Mouse (Mus musculus): Measurements from ENCODE around the gene Foxp1. TPM values are rescaled to one million over a fixed set of nuclear protein-coding genes. Genes with fewer than 3 reads are reported as not detected.

Gene Foxp1
- total RNA-seq, 2 experiments from 2014 or later, result 12.3 to 26.5 TPM

DNA sequence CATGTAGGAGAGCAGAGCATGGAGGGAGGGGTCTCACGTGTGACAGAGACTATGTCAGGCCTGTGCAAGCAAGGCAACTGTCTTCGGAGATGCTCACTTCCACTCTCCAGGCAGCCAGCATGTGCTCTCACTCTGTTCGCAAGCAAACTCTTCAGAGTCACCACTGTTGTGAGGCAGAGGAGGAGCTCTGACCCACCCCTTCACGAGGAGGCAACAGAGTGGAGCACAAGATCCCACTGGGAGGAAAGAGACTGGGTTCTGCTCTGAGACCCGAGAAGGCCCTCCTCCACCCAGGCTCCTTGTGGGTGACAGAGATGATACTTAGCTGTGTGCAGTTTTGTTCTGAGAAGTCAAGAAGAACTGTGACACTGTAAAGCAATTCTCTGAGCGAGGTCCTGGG lies 248.3 kb downstream of the Foxp1 start:
- no peak; the same call in 1 of the 2 replicates for ATAC-seq (replicated peaks; ENCODE audit: low FRiP score, poor library complexity, severe bottlenecking)

DNA sequence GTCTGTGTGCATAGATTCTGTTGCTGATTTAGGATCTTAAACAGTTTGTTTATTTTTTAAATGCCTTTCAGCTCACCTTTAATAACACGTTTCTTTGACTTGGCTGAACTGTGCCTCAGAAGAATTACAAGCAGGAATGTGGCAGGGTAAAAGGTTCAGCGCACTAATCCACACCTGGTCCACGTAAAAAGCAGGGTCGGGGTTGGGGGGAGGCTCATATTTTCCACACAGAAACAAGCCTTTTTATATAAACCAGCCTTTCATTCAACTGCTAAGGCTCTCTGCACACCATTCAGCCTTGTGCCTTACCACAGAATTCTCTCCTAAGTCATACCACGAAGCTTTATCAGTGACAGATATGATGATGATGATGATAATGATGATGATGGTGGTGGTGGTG lies 249.3 kb downstream of the Foxp1 start:
- ATAC-seq (replicated peaks; ENCODE audit: low FRiP score, poor library complexity, severe bottlenecking), result no peak

DNA sequence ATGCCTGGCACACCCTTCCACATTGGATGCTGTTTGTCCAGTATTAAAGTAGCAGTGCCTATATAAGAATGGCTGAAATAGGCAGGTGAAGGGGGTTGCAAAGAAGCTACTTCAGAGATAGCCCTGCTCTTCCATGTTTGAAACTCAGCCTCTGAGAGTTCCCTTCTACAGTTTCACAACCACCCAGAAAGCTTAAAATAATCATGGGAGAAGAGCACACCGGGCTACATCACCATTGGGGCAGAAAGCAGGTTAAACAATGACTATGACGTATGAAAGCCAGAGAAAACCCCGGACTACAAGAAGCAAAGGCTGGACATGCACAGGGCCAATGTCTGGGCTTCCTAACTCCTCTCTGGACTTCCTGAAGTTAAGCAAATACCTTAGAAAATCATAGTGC lies 250.3 kb downstream of the Foxp1 start:
- no peak for ATAC-seq (replicated peaks; ENCODE audit: low FRiP score, poor library complexity, severe bottlenecking)

DNA sequence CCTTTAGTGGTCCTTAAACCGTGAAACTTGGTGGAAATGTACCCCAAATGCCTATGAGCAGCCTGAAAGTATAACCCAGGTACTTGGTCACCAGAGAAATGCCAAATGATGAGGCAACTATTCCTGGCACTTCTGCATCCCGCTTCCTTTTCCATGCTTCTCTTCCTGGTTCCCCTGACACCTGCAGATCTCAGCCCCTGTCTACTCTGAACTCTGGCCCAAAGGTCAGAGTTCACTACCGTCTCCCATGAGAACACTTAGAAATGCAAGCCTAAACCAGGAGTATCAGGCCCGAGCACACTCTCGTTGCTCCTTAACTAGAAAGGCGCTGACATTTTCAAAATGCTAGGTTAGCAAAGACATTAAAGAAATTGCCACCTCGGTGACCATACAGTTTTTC lies 250.8 kb downstream of the Foxp1 start:
- ATAC-seq (replicated peaks; ENCODE audit: low FRiP score, poor library complexity, severe bottlenecking), result no peak

DNA sequence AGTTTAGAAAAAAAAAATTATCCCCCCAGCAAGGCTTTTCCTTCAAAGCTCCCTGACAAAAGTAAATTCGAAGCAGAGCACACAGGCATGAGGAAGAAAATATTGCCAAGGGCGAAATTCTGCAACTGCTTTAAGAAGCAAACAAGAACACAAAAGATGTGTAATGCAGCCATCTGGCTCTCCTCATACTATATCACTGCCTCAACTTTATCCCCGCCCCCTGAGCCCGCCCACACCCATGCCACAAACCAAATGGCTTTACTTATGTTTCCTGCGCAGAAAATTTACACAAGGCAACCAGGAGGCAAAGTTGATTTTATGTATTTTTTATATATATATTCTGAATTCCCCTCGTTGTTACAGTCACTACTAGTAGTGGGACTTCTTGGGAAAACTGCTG lies 252.6 kb downstream of the Foxp1 start:
- ATAC-seq (replicated peaks; ENCODE audit: low FRiP score, poor library complexity, severe bottlenecking), result no peak

DNA sequence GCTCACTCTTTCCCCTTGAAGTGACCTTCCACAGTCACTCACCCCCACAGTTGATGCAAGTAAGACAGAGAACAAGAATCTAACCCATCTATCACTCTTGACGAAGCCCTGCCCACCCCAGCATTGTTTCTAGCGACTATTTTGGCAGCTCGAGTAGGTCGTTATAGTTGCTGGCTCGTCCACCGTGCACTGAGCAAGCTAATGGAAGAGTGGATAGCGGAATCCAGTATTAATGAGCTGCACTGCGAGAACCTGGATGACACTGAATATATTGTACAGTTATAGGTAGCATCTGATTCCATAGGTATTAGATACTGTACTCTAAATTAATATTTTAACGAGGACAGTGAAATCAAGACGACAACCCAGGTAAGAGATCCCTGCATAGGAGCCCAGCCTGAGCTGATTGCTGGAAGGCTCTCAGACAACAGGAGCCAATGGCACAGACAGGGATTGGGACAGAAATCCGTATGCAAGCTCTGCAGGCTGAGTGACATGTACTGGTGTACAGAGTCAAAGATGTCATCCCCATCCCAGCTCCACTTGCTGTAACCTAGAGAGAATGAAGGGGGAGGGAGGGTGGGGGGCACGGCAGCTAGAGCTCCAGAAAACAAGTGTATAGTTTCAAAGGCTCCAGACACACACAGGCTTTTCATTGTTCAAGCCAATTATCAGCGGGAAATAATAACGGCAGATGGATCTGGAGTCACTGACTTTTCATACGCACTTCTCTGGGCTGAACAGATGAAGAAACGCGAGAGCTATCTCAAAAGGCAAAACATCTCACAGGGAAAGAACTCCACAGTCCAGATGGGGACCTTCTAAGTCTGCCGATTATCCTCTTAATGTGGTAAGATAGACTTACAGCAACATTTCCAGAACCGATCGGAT lies 254.1 kb downstream of the Foxp1 start:
- ATAC-seq (replicated peaks; ENCODE audit: low FRiP score, poor library complexity, severe bottlenecking), result no peak

DNA sequence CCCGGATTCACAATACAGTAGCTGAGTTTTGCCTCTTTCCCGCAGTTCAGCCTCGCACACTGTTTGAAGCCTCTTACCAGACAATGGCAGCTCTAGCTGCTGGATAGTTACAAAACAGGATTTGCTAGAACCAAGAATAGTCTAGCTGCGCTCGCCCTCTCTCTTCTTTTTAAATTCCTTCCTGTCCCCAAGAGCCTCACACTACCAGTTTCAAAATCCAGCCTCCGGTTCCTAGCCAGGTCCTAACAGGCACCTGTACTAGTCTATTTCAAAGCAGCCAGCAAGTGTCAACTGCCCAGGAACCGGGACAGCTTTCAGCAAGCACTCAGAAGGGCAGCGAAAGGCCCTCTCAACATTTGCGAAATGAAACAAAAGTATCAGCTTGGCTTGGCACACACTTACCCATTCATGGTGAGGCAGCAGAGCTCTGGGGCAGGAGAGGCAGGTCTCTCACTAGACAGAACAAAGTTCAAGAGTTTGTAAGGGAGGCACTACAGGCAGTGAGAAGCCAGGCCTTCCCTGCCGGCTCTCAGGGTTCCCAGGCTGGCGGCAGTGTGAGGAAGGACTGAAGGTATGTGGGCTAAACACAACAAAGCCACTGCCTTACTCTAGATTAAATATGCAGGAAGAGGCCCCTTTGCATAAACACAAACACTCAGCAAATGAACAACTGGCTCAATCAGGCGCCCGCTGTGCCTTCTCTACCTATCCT lies 256.4 kb downstream of the Foxp1 start:
- ATAC-seq (replicated peaks; ENCODE audit: low FRiP score, poor library complexity, severe bottlenecking), result no peak

DNA sequence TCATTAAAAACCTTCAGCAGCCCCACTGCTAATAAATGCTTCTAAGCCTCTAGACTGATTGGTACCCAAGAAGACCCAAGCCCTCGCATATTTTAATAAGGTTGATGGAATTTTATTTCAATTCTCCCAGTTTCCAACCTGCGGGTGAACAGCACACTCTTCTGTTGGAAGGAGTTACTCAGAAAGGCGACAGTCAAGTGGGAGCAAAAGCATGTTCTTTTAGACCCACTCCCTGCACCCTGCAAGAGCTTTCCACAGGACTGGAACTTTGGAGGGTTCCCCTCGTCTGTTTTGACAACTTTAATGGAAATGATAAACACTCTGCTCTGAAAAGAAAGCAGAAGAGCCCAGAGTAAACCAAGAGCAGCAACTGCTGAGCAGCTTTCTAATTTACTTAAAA lies 257.3 kb downstream of the Foxp1 start:
- no peak for ATAC-seq (replicated peaks; ENCODE audit: low FRiP score, poor library complexity, severe bottlenecking)

DNA sequence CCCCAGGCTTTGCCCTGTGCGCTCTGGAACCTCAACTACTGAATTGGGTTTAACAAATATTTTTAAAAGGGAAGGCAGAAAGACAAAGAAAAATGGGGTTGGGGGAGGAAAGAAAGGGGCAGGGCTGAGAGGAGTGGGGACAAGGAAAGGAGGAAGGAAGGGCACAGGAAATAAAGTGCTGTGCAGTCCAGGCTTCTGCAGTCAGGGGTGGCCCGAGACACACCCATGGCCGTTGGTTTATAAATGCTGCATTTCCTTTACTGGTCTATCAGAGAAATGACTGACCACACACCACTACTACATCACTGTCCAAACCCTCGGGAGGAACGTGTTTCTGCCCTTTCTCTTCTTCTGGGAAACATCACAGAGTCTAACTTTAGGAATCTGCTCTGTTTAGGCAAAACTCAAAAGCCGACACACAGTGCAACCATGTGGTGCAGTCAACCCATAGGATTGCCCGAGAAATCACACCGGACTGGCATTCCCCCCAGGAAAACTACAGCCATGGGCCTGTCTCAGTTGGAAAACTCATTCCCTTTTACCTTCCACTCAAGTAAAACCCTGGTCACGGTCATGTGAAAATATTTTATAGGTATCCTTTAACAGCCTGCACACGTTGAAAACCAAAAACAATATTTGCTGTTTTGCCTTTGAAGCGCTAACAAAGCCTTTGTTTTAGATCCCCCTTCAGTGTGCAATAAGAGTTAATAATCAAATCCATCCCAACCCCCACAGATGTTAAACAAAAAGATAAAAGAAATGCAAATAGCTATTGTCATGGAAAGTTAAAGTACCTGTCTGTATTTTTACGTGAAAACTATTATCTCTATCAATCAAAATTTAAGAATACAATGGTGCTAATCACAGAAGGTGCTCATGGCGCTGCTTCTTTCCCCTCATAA lies 258.1 kb downstream of the Foxp1 start:
- no peak for ATAC-seq (replicated peaks; ENCODE audit: low FRiP score, poor library complexity, severe bottlenecking)

DNA sequence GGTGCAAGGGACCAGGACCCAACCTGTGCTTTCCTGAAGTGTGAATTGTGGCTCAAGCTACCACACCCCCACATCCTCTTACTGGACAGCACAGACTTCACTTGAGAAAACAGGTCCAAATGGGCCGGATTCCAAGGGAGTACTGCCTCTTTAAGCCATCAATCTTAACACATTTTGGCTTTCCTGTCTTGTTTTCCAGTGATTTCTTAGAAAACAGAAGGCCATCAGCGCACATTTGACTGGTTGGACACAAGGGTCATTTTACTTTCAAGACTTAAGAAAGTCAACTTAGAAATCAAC lies 258.7 kb downstream of the Foxp1 start:
- ATAC-seq (replicated peaks; ENCODE audit: low FRiP score, poor library complexity, severe bottlenecking), result no peak

DNA sequence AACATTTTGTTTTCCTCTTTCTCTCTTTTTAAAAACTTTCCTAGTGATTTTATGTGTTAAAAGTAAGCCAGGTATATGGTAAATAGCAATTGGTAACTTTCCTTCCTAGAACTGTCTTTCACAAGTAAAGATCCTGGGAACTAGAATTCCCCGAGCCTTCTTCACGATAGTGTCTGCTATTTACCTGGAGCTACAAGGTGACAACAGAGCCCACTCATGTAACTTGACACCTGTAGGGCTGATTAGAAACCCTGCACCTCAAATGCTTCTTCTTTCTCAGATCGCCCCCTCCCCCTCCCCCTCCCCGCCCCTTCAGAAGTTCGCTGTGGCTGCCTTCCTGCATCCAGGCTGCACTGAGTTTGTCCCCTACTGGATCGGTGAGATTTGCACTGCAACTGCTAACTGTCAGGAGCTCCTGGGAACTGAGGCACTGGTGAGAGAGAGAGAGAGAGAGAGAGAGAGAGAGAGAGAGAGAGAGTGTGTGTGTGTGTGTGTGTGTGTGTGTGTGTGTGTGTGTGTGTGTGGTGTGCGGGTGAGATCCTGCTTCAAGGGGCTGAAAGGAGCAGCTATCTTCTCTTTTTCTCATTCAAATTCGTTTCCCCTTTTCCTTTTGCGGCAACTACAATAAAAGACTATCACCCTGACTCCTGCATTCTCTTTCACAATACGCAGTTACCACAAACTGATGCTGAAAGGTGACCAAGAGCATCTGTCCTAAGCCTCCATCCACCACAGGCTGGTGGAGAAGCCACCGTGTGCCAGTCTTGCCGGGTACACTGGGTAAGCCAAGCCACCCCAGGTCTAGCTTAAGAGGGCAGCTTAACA lies 259.2 kb downstream of the Foxp1 start:
- no peak for ATAC-seq (replicated peaks; ENCODE audit: low FRiP score, poor library complexity, severe bottlenecking)

DNA sequence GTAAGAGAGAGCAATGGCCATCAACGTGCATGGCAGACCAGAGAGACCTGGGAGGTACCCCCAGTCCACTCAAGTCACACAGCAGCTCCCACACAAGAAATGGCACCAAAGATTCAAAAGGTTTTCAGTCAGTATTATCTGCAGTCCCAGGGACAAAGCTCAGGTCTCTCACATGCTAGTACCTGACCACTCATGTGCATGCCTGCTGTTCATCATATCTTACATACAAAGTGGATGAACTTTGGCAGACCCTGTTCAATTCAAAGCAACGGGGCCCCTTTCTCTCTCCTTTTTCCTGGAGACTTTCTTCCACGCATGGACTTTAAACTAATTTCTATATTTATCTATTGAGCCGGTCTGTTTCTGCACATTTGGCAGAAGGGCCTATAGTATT lies 260.8 kb downstream of the Foxp1 start:
- no peak for ATAC-seq (replicated peaks; ENCODE audit: low FRiP score, poor library complexity, severe bottlenecking)

DNA sequence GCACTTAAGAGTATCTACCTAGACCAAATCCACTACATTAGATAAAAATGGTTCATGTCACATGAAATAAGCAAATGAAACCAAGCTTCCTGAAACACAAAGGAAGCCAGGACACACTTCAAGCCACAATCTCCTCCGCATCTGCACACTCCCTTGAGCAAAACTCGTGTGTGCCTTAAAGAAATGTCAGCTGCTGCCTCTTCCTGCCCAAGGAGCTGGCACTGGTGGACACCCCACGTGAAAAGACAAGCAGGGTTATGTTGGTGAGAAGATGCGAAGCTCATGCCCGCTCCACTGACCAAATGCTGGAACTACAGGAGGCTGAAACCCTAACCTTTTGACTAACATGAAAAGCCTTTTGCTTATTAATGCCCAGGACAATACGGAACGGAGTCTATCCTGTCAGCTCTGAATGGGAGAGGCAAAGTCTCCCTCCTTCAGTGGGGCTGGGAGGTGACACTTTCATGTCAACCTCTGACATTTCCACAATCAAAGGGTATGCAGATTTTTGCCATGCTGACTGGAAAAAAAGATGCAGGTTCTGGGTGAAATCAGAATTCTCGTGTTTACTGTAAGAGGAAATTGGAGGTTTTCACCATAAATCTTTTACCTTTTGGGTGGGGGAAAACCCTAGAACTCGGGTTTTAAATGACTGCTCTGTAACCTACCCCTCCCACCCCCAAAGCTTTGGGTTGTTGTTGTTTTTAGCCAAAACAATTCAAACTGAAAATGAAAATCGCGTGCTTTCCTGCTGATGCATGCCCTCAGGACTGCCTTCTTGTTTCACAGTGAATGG lies 261.4 kb downstream of the Foxp1 start:
- ATAC-seq (replicated peaks; ENCODE audit: low FRiP score, poor library complexity, severe bottlenecking), result no peak

DNA sequence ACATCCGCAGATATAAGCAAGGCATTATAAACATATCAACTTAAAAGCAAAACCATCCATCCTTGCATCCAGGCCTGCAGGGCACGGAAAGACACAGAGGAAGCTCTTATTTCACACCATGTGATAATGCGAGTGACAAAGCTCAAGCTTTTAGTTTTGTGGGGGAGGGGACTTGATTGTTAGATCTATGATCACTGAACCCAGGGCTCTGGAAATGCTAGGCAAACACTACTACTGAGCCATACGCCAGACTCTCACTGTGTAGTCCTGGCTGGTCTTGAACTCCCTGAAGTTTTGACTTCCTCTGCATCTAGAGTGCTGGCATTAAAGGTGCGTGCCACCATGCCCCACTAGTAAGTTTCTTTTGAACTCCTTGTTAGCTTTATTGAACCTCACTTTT lies 264.2 kb downstream of the Foxp1 start:
- ATAC-seq (replicated peaks; ENCODE audit: low FRiP score, poor library complexity, severe bottlenecking), result no peak

DNA sequence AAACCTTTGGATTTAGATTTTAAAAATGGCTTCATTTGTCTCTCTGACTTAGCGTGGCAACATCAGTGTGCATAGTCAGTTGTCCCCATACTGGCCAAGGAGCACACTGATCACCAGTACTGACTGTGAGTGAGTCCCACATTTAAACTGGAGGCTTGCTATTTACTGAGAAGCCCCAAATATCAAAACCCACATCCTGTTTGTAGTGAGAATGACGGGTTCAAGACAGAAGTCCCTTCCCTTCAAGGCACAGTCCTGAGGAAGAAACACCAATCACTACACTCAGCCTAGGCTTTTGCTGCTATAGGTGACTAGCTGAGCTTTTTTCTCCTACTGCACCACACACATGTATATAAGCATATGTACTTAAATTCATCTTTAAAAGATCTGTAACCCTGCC lies 264.8 kb downstream of the Foxp1 start:
- ATAC-seq (replicated peaks; ENCODE audit: low FRiP score, poor library complexity, severe bottlenecking), result no peak

DNA sequence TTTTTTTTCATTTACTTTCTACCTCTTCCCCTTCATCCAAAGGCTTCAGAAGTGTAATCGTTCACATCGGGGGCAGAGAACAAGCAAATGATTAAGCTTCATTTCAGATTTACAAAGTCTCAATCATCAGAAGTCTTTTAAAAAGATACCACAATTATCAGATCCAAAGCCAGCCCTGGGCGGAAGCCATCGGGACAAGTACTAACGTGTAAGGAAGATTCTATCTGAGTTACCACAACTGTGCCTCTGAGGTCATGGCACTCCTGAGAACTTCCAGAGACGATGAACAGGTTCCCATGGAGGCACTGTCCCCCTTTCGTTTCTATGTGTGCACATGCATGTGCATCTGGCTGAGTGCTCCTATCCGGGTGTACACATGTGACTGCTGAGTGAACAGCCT lies 269.2 kb downstream of the Foxp1 start:
- no peak for ATAC-seq (replicated peaks; ENCODE audit: low FRiP score, poor library complexity, severe bottlenecking)

DNA sequence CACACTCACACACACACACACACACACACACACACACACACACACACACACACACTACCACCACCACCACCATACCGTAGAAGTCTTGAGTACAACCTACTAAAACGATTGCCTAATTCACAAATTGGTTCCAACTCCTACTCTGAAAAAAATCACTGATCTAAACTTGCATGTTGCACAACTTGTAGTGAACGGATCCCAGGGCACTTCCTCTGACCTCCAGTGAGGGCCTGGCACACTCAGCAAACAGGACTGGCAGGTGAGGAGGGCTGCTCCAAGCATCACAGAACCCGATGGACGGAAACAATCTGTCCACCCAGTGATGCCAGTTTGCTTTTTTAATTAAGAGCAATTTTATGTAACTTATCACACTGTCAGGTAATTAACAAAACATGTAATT lies 269.7 kb downstream of the Foxp1 start:
- no peak for ATAC-seq (replicated peaks; ENCODE audit: low FRiP score, poor library complexity, severe bottlenecking)

DNA sequence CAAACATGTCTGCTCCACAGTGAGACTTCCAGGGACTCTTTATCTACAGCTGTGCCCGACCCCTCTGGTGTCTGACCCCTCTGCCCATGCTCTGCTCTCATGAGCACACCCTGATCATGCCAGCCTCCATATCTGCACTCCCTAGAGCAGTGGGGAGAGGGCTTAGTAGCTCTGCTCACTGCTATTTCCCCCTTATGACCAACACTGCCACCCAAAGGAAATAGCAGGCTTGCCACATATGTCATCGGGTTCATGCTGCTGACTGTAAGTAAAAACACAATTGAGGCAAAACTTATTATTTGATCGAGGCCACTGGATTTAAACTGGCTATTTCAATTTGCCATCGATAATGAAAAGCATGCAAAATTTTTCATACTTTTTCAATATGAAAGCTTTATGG lies 270.6 kb downstream of the Foxp1 start:
- ATAC-seq (replicated peaks; ENCODE audit: low FRiP score, poor library complexity, severe bottlenecking), result no peak

DNA sequence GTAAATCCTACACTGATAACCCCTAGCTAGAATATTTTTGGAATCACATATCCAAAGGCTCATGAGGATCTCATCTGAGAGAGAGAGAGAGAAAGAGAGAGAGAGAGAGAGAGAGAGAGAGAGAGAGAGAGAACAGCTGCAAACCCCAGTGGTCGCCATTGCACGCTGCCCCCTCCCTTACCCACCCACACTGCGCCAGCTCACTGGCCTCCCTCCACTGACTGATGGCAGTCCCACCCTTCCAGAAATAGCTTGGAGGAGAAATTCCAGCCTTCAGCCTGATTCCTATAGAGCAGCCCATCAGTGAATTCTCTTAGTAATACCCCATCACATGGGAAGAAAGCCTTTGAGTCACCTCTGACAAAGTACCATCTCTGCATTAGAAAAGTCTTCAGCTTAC lies 271.3 kb downstream of the Foxp1 start:
- ATAC-seq (replicated peaks; ENCODE audit: low FRiP score, poor library complexity, severe bottlenecking), result no peak

Data from erythroblast, adult 5-6 weeks (primary cell).